ENCODE assay signal across 12 mouse cellular contexts in genomic region chr11:50252166-50252565, GRCm38 (mm10). TPM values are rescaled to one million over a fixed set of nuclear protein-coding genes. Genes with fewer than 3 reads are reported as not detected.
DNase-seq lines count a peak whose midpoint lies in the region; ATAC-seq and TF ChIP-seq lines count a peak whose summit lies in the region.
"Had no signal": no experiment of that assay in that cellular context is flagged by ENCODE, and none has a peak within 500 bp of the region (broad histone marks: within the 10 kb centered on the region; RNA-seq: fewer than 3 reads in every experiment).

No protein-coding gene starts in this region.

- no peak overlapping the region for H3K4me2 ChIP-seq in heart, embryonic 11.5 days
- H3K4me2 ChIP-seq in myocyte (ENCODE audit: low read depth) = peak overlapping the region; percentile 67
- no peak overlapping the region for H3K4me2 ChIP-seq in forebrain, postnatal 0 days (ENCODE audit: low read depth)
- H3K4me2 ChIP-seq: forebrain, embryonic 15.5 days; neural tube, embryonic 15.5 days had no signal

- intact Hi-C loops in heart, postnatal 14 days (cut with DNase I) = no loop called here

- no peaks in the 10 kb centered on the region for H3K79me2 ChIP-seq in myocyte (ENCODE audit: control insufficient read depth, insufficient read depth)

- DNase-seq in heart, postnatal 14 days = no peak
- DNase-seq in testis, postnatal 14 days (ENCODE audit: low spot score) = no peak
- peak; percentile 71 for DNase-seq in kidney, adult 2 months
- no peak for DNase-seq in forebrain, postnatal 0 days
- DNase-seq: liver, postnatal 0 days had no signal

- H3ac ChIP-seq in myocyte (ENCODE audit: control insufficient read depth, insufficient read length) = no peak overlapping the region

- peaks cover 11% of the 10 kb centered on the region for H3K4me1 ChIP-seq in heart, embryonic 11.5 days (ENCODE audit: control insufficient read depth, insufficient read depth, low read length)
- peaks cover 11% of the 10 kb centered on the region for H3K4me1 ChIP-seq in testis, adult 2 months (ENCODE audit: control insufficient read depth, insufficient read depth, low read length)
- H3K4me1 ChIP-seq in kidney, adult 2 months (ENCODE audit: control insufficient read depth, insufficient read depth, low read length) = peaks cover 18% of the 10 kb centered on the region
- H3K4me1 ChIP-seq in forebrain, postnatal 0 days (ENCODE audit: insufficient read depth) = no peaks in the 10 kb centered on the region
- H3K4me1 ChIP-seq: neural tube, embryonic 15.5 days had no signal

- H3K27me3 ChIP-seq in heart, embryonic 11.5 days (ENCODE audit: control insufficient read depth, insufficient read depth, low read length) = no peaks in the 10 kb centered on the region
- no peaks in the 10 kb centered on the region for H3K27me3 ChIP-seq in testis, adult 2 months (ENCODE audit: control insufficient read depth, insufficient read depth, low read length)
- H3K27me3 ChIP-seq in kidney, adult 2 months (replicated peaks; ENCODE audit: control insufficient read depth, insufficient read depth, low read length) = no peaks in the 10 kb centered on the region
- no peaks in the 10 kb centered on the region for H3K27me3 ChIP-seq in myocyte (ENCODE audit: control insufficient read depth, insufficient read depth, insufficient read length)
- no peaks in the 10 kb centered on the region for H3K27me3 ChIP-seq in forebrain, postnatal 0 days (ENCODE audit: insufficient read depth, low read length)
- H3K27me3 ChIP-seq: CH12.LX; forebrain, embryonic 15.5 days; neural tube, embryonic 15.5 days had no signal

- no peak for TF ChIP-seq CTCF in testis, adult 2 months (IDR thresholded peaks at IDR 0.05; ENCODE audit: control insufficient read depth, insufficient read depth, insufficient replicate concordance, low read depth, low read length)
- TF ChIP-seq CTCF in kidney, adult 2 months (conservative IDR thresholded peaks at IDR 0.05; ENCODE audit: insufficient read depth, insufficient read length, low read depth, low read length) = no peak
- no peak for TF ChIP-seq CTCF in forebrain, postnatal 0 days (IDR thresholded peaks at IDR 0.05; ENCODE audit: low read depth)

- H3K27ac ChIP-seq in heart, embryonic 11.5 days (ENCODE audit: low read depth, low read length) = 0 out of 2 replicates have a peak overlapping the region, but pooled peaks have one; percentile 22
- peak overlapping the region; percentile 44 for H3K27ac ChIP-seq in testis, adult 2 months (ENCODE audit: control insufficient read depth, insufficient read depth, low read depth, low read length)
- peak overlapping the region; percentile 62 for H3K27ac ChIP-seq in kidney, adult 2 months (ENCODE audit: insufficient read depth, low read depth, low read length)
- H3K27ac ChIP-seq in forebrain, postnatal 0 days (ENCODE audit: low read depth, low read length) = no peak overlapping the region
- H3K27ac ChIP-seq: forebrain, embryonic 15.5 days; neural tube, embryonic 15.5 days had no signal

- ATAC-seq in heart, embryonic 11.5 days (replicated peaks; ENCODE audit: insufficient number of reproducible peaks, low FRiP score, low TSS enrichment) = no peak
- ATAC-seq in erythroblast, adult 5-6 weeks (replicated peaks; ENCODE audit: low FRiP score, poor library complexity, severe bottlenecking) = no peak
- no peak for ATAC-seq in forebrain, postnatal 0 days
- ATAC-seq: forebrain, embryonic 15.5 days; liver, postnatal 0 days had no signal

- no peak overlapping the region for H3K4me3 ChIP-seq in heart, embryonic 11.5 days (ENCODE audit: low read depth, low read length)
- peak overlapping the region; percentile 2; the same call in 1 of the 2 replicates for H3K4me3 ChIP-seq in testis, adult 2 months (ENCODE audit: control insufficient read depth, low read depth, low read length)
- H3K4me3 ChIP-seq in kidney, adult 2 months (ENCODE audit: insufficient read depth, low read depth, low read length) = no peak overlapping the region
- no peak overlapping the region for H3K4me3 ChIP-seq in myocyte
- H3K4me3 ChIP-seq in forebrain, postnatal 0 days (ENCODE audit: low read depth, low read length) = no peak overlapping the region
- H3K4me3 ChIP-seq: forebrain, embryonic 15.5 days; neural tube, embryonic 15.5 days had no signal

- H3K9me3 ChIP-seq in heart, embryonic 11.5 days (replicated peaks; ENCODE audit: control insufficient read depth, low read length) = no peaks in the 10 kb centered on the region
- no peaks in the 10 kb centered on the region for H3K9me3 ChIP-seq in forebrain, postnatal 0 days (ENCODE audit: low read length)
- H3K9me3 ChIP-seq: forebrain, embryonic 15.5 days; neural tube, embryonic 15.5 days had no signal

- H3K9ac ChIP-seq in heart, embryonic 11.5 days (ENCODE audit: low read depth, low read length) = 0 out of 2 replicates have a peak overlapping the region, but pooled peaks have one; percentile 6
- H3K9ac ChIP-seq in forebrain, postnatal 0 days = no peak overlapping the region
- H3K9ac ChIP-seq: forebrain, embryonic 15.5 days; liver, postnatal 0 days; neural tube, embryonic 15.5 days had no signal

- TF ChIP-seq POLR2A in testis, adult 2 months (IDR thresholded peaks at IDR 0.05; ENCODE audit: control insufficient read depth, low read depth, low read length) = no peak
- no peak for TF ChIP-seq POLR2A in kidney, adult 2 months (IDR thresholded peaks at IDR 0.05; ENCODE audit: low read depth, low read length)
- TF ChIP-seq POLR2A in myocyte (IDR thresholded peaks at IDR 0.05; ENCODE audit: insufficient read length, low read depth) = no peak

- peaks cover 4% of the 10 kb centered on the region for H3K36me3 ChIP-seq in heart, embryonic 11.5 days (ENCODE audit: control insufficient read depth, insufficient read depth, low read length)
- H3K36me3 ChIP-seq in testis, adult 2 months (ENCODE audit: control insufficient read depth, insufficient read depth, low read length) = no peaks in the 10 kb centered on the region
- peaks cover 2% of the 10 kb centered on the region for H3K36me3 ChIP-seq in kidney, adult 2 months (ENCODE audit: control insufficient read depth, insufficient read depth, low read length)
- H3K36me3 ChIP-seq in myocyte (ENCODE audit: control insufficient read depth, insufficient read depth) = peaks cover 6% of the 10 kb centered on the region
- peaks cover 13% of the 10 kb centered on the region for H3K36me3 ChIP-seq in forebrain, postnatal 0 days (ENCODE audit: insufficient read depth)

- 35% methylated on average over 3 of the region's 3 CpGs for WGBS in heart, embryonic 11.5 days (ENCODE audit: insufficient replicate concordance)
- 48% methylated on average over 3 of the region's 3 CpGs for WGBS in kidney, adult 2 months
- 72% methylated on average over 3 of the region's 3 CpGs for WGBS in forebrain, postnatal 0 days

TF ChIP-seq in myocyte, 11 proteins besides CTCF, POLR2A, EP300 and RAD21 (continues in another document):
- TF ChIP-seq TCF3 (IDR thresholded peaks at IDR 0.05; ENCODE audit: insufficient read length, low read depth) (no peak), MYOG (IDR thresholded peaks at IDR 0.05; ENCODE audit: control insufficient read depth in 1 of 3, insufficient read depth in 1 of 3, insufficient read length in 2 of 3, low read depth in 2 of 3) (no peak), E2F4 (IDR thresholded peaks at IDR 0.05; ENCODE audit: insufficient read depth) (no peak)

RNA-seq across cellular contexts. Expression of gene Ltc4s, which starts 13.8 kb away (rescaled TPM):
- 0.74 TPM in 1 of 2 replicates, not detected in the other for polyA plus RNA-seq in heart, embryonic 11.5 days (2014; fragmentation: Nextera tagmentation; extraction: Ambion mirVana)
- 1 to 10 TPM; 7.4 to 8.7 TPM for total RNA-seq in heart, postnatal 14 days (2021)
- polyA plus RNA-seq in testis, adult 2 months (2012; rRNA removed) = 11.0 and 15.5 TPM in 2 replicates
- polyA plus RNA-seq in kidney, adult 2 months (2012; rRNA removed) = 33.8 and 46.3 TPM in 2 replicates
- polyA plus RNA-seq in myocyte (2012; fragmentation: generic; extraction: Trizol) = 1.8 TPM
- total RNA-seq in erythroblast, adult 5-6 weeks (2015; ENCODE audit: low replicate concordance) = not detected in 2 replicates
- total RNA-seq in erythroblast, adult 5-6 weeks (2017; ENCODE audit: low replicate concordance) = 2.2 TPM in 1 of 2 replicates, not detected in the other
- 1.5 and 6.1 TPM in 2 replicates for total RNA-seq in forebrain, postnatal 0 days (2014; rRNA removed)
- 6.1 TPM in 2 replicates for polyA plus RNA-seq in forebrain, postnatal 0 days (2015; fragmentation: Nextera tagmentation; extraction: Ambion mirVana)

RNA-seq across cellular contexts. Expression of gene Maml1, which starts 39.9 kb away (rescaled TPM):
- 5.5 and 5.9 TPM in 2 replicates for polyA plus RNA-seq in heart, embryonic 11.5 days (2014; fragmentation: Nextera tagmentation; extraction: Ambion mirVana)
- 10 to 100 TPM; 14.7 to 17.8 TPM for total RNA-seq in heart, postnatal 14 days (2021)
- 4.2 TPM in 2 replicates for polyA plus RNA-seq in testis, adult 2 months (2012; rRNA removed)
- polyA plus RNA-seq in kidney, adult 2 months (2012; rRNA removed) = 10.9 and 12.5 TPM in 2 replicates
- polyA plus RNA-seq in myocyte (2012; fragmentation: generic; extraction: Trizol) = 13.7 TPM
- 15.2 and 15.7 TPM in 2 replicates for total RNA-seq in erythroblast, adult 5-6 weeks (2015; ENCODE audit: low replicate concordance)
- total RNA-seq in erythroblast, adult 5-6 weeks (2017; ENCODE audit: low replicate concordance) = 7.2 and 10.0 TPM in 2 replicates
- total RNA-seq in forebrain, postnatal 0 days (2014; rRNA removed) = 8.2 and 10.8 TPM in 2 replicates
- 1.5 and 1.6 TPM in 2 replicates for polyA plus RNA-seq in forebrain, postnatal 0 days (2015; fragmentation: Nextera tagmentation; extraction: Ambion mirVana)

RNA-seq across cellular contexts. Expression of gene Mgat4b, which starts 41.5 kb away (rescaled TPM):
- polyA plus RNA-seq in heart, embryonic 11.5 days (2014; fragmentation: Nextera tagmentation; extraction: Ambion mirVana) = 14.2 and 14.4 TPM in 2 replicates
- total RNA-seq in heart, postnatal 14 days (2021) = 100 to 1,000 TPM in 1 of 2 experiments, 10 to 100 TPM in 1; 97.2 to 101 TPM
- 19.5 and 20.8 TPM in 2 replicates for polyA plus RNA-seq in testis, adult 2 months (2012; rRNA removed)
- polyA plus RNA-seq in kidney, adult 2 months (2012; rRNA removed) = 85.4 and 105 TPM in 2 replicates
- polyA plus RNA-seq in myocyte (2012; fragmentation: generic; extraction: Trizol) = 89.2 TPM
- total RNA-seq in erythroblast, adult 5-6 weeks (2015; ENCODE audit: low replicate concordance) = 7.1 and 7.7 TPM in 2 replicates
- total RNA-seq in erythroblast, adult 5-6 weeks (2017; ENCODE audit: low replicate concordance) = 5.1 and 10.0 TPM in 2 replicates
- 106 and 107 TPM in 2 replicates for total RNA-seq in forebrain, postnatal 0 days (2014; rRNA removed)
- 75.4 and 91.8 TPM in 2 replicates for polyA plus RNA-seq in forebrain, postnatal 0 days (2015; fragmentation: Nextera tagmentation; extraction: Ambion mirVana)

RNA-seq across cellular contexts. Expression of gene Sqstm1, which starts 41.5 kb away (rescaled TPM):
- 159 and 197 TPM in 2 replicates for polyA plus RNA-seq in heart, embryonic 11.5 days (2014; fragmentation: Nextera tagmentation; extraction: Ambion mirVana)
- total RNA-seq in heart, postnatal 14 days (2021) = 100 to 1,000 TPM; 234 to 282 TPM
- 43.2 and 46.7 TPM in 2 replicates for polyA plus RNA-seq in testis, adult 2 months (2012; rRNA removed)
- 337 and 344 TPM in 2 replicates for polyA plus RNA-seq in kidney, adult 2 months (2012; rRNA removed)
- polyA plus RNA-seq in myocyte (2012; fragmentation: generic; extraction: Trizol) = 873 TPM
- total RNA-seq in erythroblast, adult 5-6 weeks (2015; ENCODE audit: low replicate concordance) = 101 and 109 TPM in 2 replicates
- total RNA-seq in erythroblast, adult 5-6 weeks (2017; ENCODE audit: low replicate concordance) = 596 and 621 TPM in 2 replicates
- 303 and 330 TPM in 2 replicates for total RNA-seq in forebrain, postnatal 0 days (2014; rRNA removed)
- 413 and 423 TPM in 2 replicates for polyA plus RNA-seq in forebrain, postnatal 0 days (2015; fragmentation: Nextera tagmentation; extraction: Ambion mirVana)
